Mouse (Mus musculus): ENCODE data around the gene Slc51a.
"Not testable (repeated sequence)": the region's sequence is repeated elsewhere in the genome, so short reads cannot be mapped to it uniquely, and the experiment has no call there.

Slc51a gene

GRCm38 (mm10) chr16:32509066-32509942 lies 21.6 kb upstream of the Slc51a start:
- DNase-seq (ENCODE audit: low read depth, low spot score), result no peak

GRCm38 (mm10) chr16:32508506-32509065 lies 20.9 kb upstream of the Slc51a start:
- no peak for DNase-seq (ENCODE audit: low read depth, low spot score)

- no peak for DNase-seq (ENCODE audit: low read depth, low spot score)
These were observed 20.4 kb upstream of the Slc51a start for GRCm38 (mm10) chr16:32508035-32508434.

- peak; percentile 37 for DNase-seq (ENCODE audit: low read depth, low spot score)
These were observed 19.7 kb upstream of the Slc51a start for GRCm38 (mm10) chr16:32507407-32507806.

GRCm38 (mm10) chr16:32506868-32507267 lies 19.2 kb upstream of the Slc51a start:
- no peak for DNase-seq (ENCODE audit: low read depth, low spot score)

GRCm38 (mm10) chr16:32506298-32506697 lies 18.6 kb upstream of the Slc51a start:
- no peak for DNase-seq (ENCODE audit: low read depth, low spot score)

- DNase-seq (ENCODE audit: low read depth, low spot score), result no peak
These were observed 16.0 kb upstream of the Slc51a start for GRCm38 (mm10) chr16:32503633-32504032.

GRCm38 (mm10) chr16:32502621-32503335 lies 15.1 kb upstream of the Slc51a start:
- no peak for DNase-seq (ENCODE audit: low read depth, low spot score)

- no peak for DNase-seq (ENCODE audit: low read depth, low spot score)
These were observed 13.8 kb upstream of the Slc51a start for GRCm38 (mm10) chr16:32501459-32501858.

GRCm38 (mm10) chr16:32499430-32500037 lies 11.9 kb upstream of the Slc51a start:
- DNase-seq (ENCODE audit: low read depth, low spot score), result peak; percentile 73

GRCm38 (mm10) chr16:32498996-32499395 lies 11.3 kb upstream of the Slc51a start:
- no peak for DNase-seq (ENCODE audit: low read depth, low spot score)

- no peak for DNase-seq (ENCODE audit: low read depth, low spot score)
These were observed 8.3 kb upstream of the Slc51a start, which contains the start of gene Zdhhc19 for GRCm38 (mm10) chr16:32495965-32496364. TSS of gene Zdhhc19 (plus strand) at chr16:32496265.

GRCm38 (mm10) chr16:32494371-32494770 lies 6.7 kb upstream of the Slc51a start:
- not testable (repeated sequence) for DNase-seq (ENCODE audit: low read depth, low spot score)

- DNase-seq (ENCODE audit: low read depth, low spot score), result no peak
These were observed 1.3 kb upstream of the Slc51a start for GRCm38 (mm10) chr16:32488939-32489338.

- DNase-seq (ENCODE audit: low read depth, low spot score), result no peak
These were observed 1.6 kb downstream of the Slc51a start for GRCm38 (mm10) chr16:32486046-32486445.

GRCm38 (mm10) chr16:32485209-32485608 lies 2.5 kb downstream of the Slc51a start:
- no peak for DNase-seq (ENCODE audit: low read depth, low spot score)

- DNase-seq (ENCODE audit: low read depth, low spot score), result no peak
These were observed 3.2 kb downstream of the Slc51a start for GRCm38 (mm10) chr16:32484431-32484871.

- DNase-seq (ENCODE audit: low read depth, low spot score), result no peak
These were observed 8.3 kb downstream of the Slc51a start for GRCm38 (mm10) chr16:32479415-32479814.

- no peak for DNase-seq (ENCODE audit: low read depth, low spot score)
These were observed 10.4 kb downstream of the Slc51a start for GRCm38 (mm10) chr16:32477315-32477714.

- no peak for DNase-seq (ENCODE audit: low read depth, low spot score)
These were observed 15.2 kb downstream of the Slc51a start for GRCm38 (mm10) chr16:32472276-32473015.

All from retina, postnatal 7 days (tissue).